Mouse (Mus musculus) liver, adult 2 months (tissue): ENCODE results near the gene Stxbp4.

Experiments
- CTCF ChIP-seq: fragments of 200-500 bp; IDR thresholded peaks from 2 replicates; pipeline ENCODE4 v1.5.1; 2011; ENCODE audit warnings: low read depth, low read length, control low read depth
- POLR2A ChIP-seq: fragments of 200-500 bp; IDR thresholded peaks from 2 replicates; pipeline ENCODE4 v1.6.1; 2011; ENCODE audit warnings: low read length, control low read depth; ENCODE audit not compliant: insufficient read depth; ENCODE audit errors: extremely low read depth

- TF ChIP-seq CTCF (no peak), POLR2A (no peak)
Measured at GRCm38 (mm10) chr11:90494981-90495380, 142.9 kb downstream of the Stxbp4 start.
